In the genomic region with DNA sequence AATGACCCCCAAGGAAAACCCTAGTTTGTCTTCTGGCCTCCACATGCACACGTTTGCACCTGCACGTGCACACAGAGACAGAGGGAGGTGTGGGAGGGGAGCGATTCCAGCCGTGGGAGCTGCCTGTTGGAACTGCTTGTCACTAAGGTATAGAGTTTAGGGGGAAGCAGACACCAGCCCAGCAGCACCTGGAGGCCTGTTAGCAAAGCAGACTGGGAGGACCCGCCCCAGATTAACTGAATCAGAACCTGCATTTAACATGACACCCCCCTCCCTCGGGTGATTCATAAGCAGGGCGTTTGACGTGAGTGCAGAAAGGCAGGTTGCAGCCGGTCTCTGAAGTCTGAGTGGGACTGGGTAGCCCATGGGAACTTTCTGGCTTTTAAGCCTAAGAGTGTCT, we compare ENCODE assay signal across 21 mouse cellular contexts. TPM values are rescaled to one million over a fixed set of nuclear protein-coding genes. Genes with fewer than 3 reads are reported as not detected.
"Had no signal": no experiment of that assay in that cellular context is flagged by ENCODE, and none has a peak within 500 bp of the region (broad histone marks: within the 10 kb centered on the region; RNA-seq: fewer than 3 reads in every experiment).

No protein-coding gene starts in this region.

- H3K4me3 ChIP-seq: left cerebral cortex, adult 2 months; limb, embryonic 12.5 days; liver, embryonic 12.5 days; liver, embryonic 15.5 days; lung, embryonic 15.5 days; midbrain, embryonic 12.5 days; midbrain, embryonic 15.5 days; neural tube, embryonic 12.5 days; neural tube, embryonic 15.5 days; stomach, embryonic 15.5 days had no signal

- ATAC-seq: intestine, postnatal 0 days; liver, embryonic 12.5 days; midbrain, embryonic 15.5 days had no signal

- H3K36me3 ChIP-seq: liver, embryonic 12.5 days; liver, embryonic 15.5 days; midbrain, embryonic 15.5 days; neural tube, embryonic 15.5 days; stomach, embryonic 15.5 days had no signal

- H3K9ac ChIP-seq: limb, embryonic 12.5 days; liver, embryonic 12.5 days; liver, embryonic 15.5 days; lung, embryonic 15.5 days; midbrain, embryonic 12.5 days; midbrain, embryonic 15.5 days; neural tube, embryonic 12.5 days; neural tube, embryonic 15.5 days; stomach, embryonic 15.5 days had no signal

- H3K4me2 ChIP-seq: limb, embryonic 12.5 days; liver, embryonic 12.5 days; liver, embryonic 15.5 days; lung, embryonic 15.5 days; midbrain, embryonic 12.5 days; midbrain, embryonic 15.5 days; neural tube, embryonic 12.5 days; neural tube, embryonic 15.5 days; stomach, embryonic 15.5 days had no signal

- H3K27ac ChIP-seq: left cerebral cortex, adult 2 months; limb, embryonic 12.5 days; liver, embryonic 12.5 days; liver, embryonic 15.5 days; lung, embryonic 15.5 days; macrophage; midbrain, embryonic 12.5 days; midbrain, embryonic 15.5 days; neural tube, embryonic 12.5 days; neural tube, embryonic 15.5 days had no signal

- DNase-seq: kidney, postnatal 10 days; kidney, postnatal 36 days; liver; lung, adult 18-20 months; right cerebral cortex, adult 18-20 months; right cerebral cortex, postnatal 14 days; spleen, adult 18-20 months; thymus, adult 2 months; thymus, postnatal 25 days had no signal

- H3K27me3 ChIP-seq: limb, embryonic 12.5 days; liver, embryonic 15.5 days; lung, embryonic 15.5 days; midbrain, embryonic 12.5 days; midbrain, embryonic 15.5 days; neural tube, embryonic 12.5 days; neural tube, embryonic 15.5 days; stomach, embryonic 15.5 days had no signal

- H3K9me3 ChIP-seq: limb, embryonic 12.5 days; liver, embryonic 12.5 days; liver, embryonic 15.5 days; lung, embryonic 15.5 days; midbrain, embryonic 12.5 days; midbrain, embryonic 15.5 days; neural tube, embryonic 12.5 days; neural tube, embryonic 15.5 days; stomach, embryonic 15.5 days had no signal

- H3K4me1 ChIP-seq: liver, embryonic 15.5 days; neural tube, embryonic 12.5 days had no signal

RNA-seq across cellular contexts. Expression of a gene that starts 37.5 kb away (rescaled TPM):
- polyA plus RNA-seq: macrophage had no signal
